Mouse (Mus musculus) right cerebral cortex, postnatal 4 days (tissue): Measurements from ENCODE around the gene Col5a1.

Experiments
- DNase-seq: peaks from one replicate; pipeline ENCODE4 v3.0.0-alpha.2; 2022

The Col5a1 gene

GRCm38 (mm10) chr2:27976512-27976911 is 90.3 kb downstream of the Col5a1 start:
- DNase-seq = no peak

- DNase-seq = no peak
These were observed 94.8 kb downstream of the Col5a1 start for GRCm38 (mm10) chr2:27981066-27981465.

- no peak for DNase-seq
These were observed 95.7 kb downstream of the Col5a1 start for GRCm38 (mm10) chr2:27981621-27982535.

GRCm38 (mm10) chr2:27983093-27983492 is 96.9 kb downstream of the Col5a1 start:
- no peak for DNase-seq

- peak; percentile 25 for DNase-seq
These were observed 97.7 kb downstream of the Col5a1 start for GRCm38 (mm10) chr2:27983884-27984283.

GRCm38 (mm10) chr2:27986751-27987150 is 100.5 kb downstream of the Col5a1 start:
- no peak for DNase-seq

- no peak for DNase-seq
These were observed 104.4 kb downstream of the Col5a1 start for GRCm38 (mm10) chr2:27990430-27991211.

- DNase-seq = no peak
These were observed 107.2 kb downstream of the Col5a1 start for GRCm38 (mm10) chr2:27993416-27993815.

GRCm38 (mm10) chr2:27999996-28000583 is 113.9 kb downstream of the Col5a1 start:
- no peak for DNase-seq

- no peak for DNase-seq
These were observed 114.4 kb downstream of the Col5a1 start for GRCm38 (mm10) chr2:28000660-28001059.

- DNase-seq = no peak
These were observed 115.0 kb downstream of the Col5a1 start for GRCm38 (mm10) chr2:28001206-28001605.

- DNase-seq = no peak
These were observed 119.0 kb downstream of the Col5a1 start for GRCm38 (mm10) chr2:28005187-28005586.

- DNase-seq = no peak
These were observed 122.0 kb downstream of the Col5a1 start for GRCm38 (mm10) chr2:28008261-28008660.

- no peak for DNase-seq
These were observed 126.1 kb downstream of the Col5a1 start for GRCm38 (mm10) chr2:28012367-28012766.

- DNase-seq = no peak
These were observed 128.6 kb downstream of the Col5a1 start for GRCm38 (mm10) chr2:28014778-28015177.

GRCm38 (mm10) chr2:28024416-28024815 is 138.2 kb downstream of the Col5a1 start:
- no peak for DNase-seq

- DNase-seq = no peak
These were observed 139.6 kb downstream of the Col5a1 start for GRCm38 (mm10) chr2:28025776-28026175.

- no peak for DNase-seq
These were observed 145.6 kb downstream of the Col5a1 start for GRCm38 (mm10) chr2:28031860-28032259.

GRCm38 (mm10) chr2:28032469-28032868 is 146.2 kb downstream of the Col5a1 start:
- DNase-seq = no peak

GRCm38 (mm10) chr2:28034011-28034710 is 147.9 kb downstream of the Col5a1 start:
- no peak for DNase-seq

- no peak for DNase-seq
These were observed 150.6 kb downstream of the Col5a1 start for GRCm38 (mm10) chr2:28036788-28037187.

GRCm38 (mm10) chr2:28037505-28038390 is 151.5 kb downstream of the Col5a1 start:
- no peak for DNase-seq
